Mouse (Mus musculus): ENCODE measurements around the gene Bckdk. TPM values are rescaled to one million over a fixed set of nuclear protein-coding genes. Genes with fewer than 3 reads are reported as not detected.

Gene Bckdk
- polyA plus RNA-seq (2017; shearing (Covaris generic)) = 37.3 TPM

GRCm38 (mm10) chr7:127903971-127904796 is at the start of gene Bckdk:
Bckdk (plus strand) TSS chr7:127904082.

GRCm38 (mm10) chr7:127876041-127876466 is 27.8 kb upstream of the Bckdk start, which contains the start of gene Zfp646:
Zfp646 (plus strand) TSS chr7:127876221.

GRCm38 (mm10) chr7:127876467-127877348 is 27.2 kb upstream of the Bckdk start, which contains the start of gene Zfp668:
Zfp668 (minus strand) TSS chr7:127876828.

GRCm38 (mm10) chr7:127890798-127891197 is 13.1 kb upstream of the Bckdk start, which contains the start of gene Prss53:
Prss53 (minus strand) TSS chr7:127890970.

GRCm38 (mm10) chr7:127895442-127895841 is 8.4 kb upstream of the Bckdk start, which contains the start of the genes Gm21974 and Vkorc1:
Gm21974 (minus strand) TSS chr7:127895454.
Vkorc1 (minus strand) TSS chr7:127895617.

GRCm38 (mm10) chr7:127912190-127912871 is 8.4 kb downstream of the Bckdk start, which contains the start of gene Kat8:
Kat8 (plus strand) TSS chr7:127912516.

GRCm38 (mm10) chr7:127929923-127930322 is 26.0 kb downstream of the Bckdk start, which contains the start of gene Prss8:
Prss8 (minus strand) TSS chr7:127930104.

GRCm38 (mm10) chr7:127946470-127947023 is 42.7 kb downstream of the Bckdk start, which contains the start of gene Prss36:
Prss36 (minus strand) TSS chr7:127946725.

Other genes starting within 250 kb of the Bckdk start
- 35.3 TPM for gene Bcl7c, start 195.1 kb upstream of the Bckdk start, polyA plus RNA-seq (2017; shearing (Covaris generic))
- not detected for gene Ctf1, start 191.3 kb upstream of the Bckdk start, polyA plus RNA-seq (2017; shearing (Covaris generic))
- not detected for gene Ctf2, start 171.9 kb upstream of the Bckdk start, polyA plus RNA-seq (2017; shearing (Covaris generic))
- gene Fbxl19, start 159.5 kb upstream of the Bckdk start, polyA plus RNA-seq (2017; shearing (Covaris generic)) = 0.65 TPM
- 3.5 TPM for gene Orai3, start 134.3 kb upstream of the Bckdk start, polyA plus RNA-seq (2017; shearing (Covaris generic))
- gene Setd1a, start 127.4 kb upstream of the Bckdk start, polyA plus RNA-seq (2017; shearing (Covaris generic)) = 4.3 TPM
- gene Gm49388, start 118.5 kb upstream of the Bckdk start, polyA plus RNA-seq (2017; shearing (Covaris generic)) = not detected
- gene Hsd3b7, start 103.5 kb upstream of the Bckdk start, polyA plus RNA-seq (2017; shearing (Covaris generic)) = 0.75 TPM
- gene Stx4a, start 79.8 kb upstream of the Bckdk start, polyA plus RNA-seq (2017; shearing (Covaris generic)) = 122 TPM
- gene Stx1b, start 79.5 kb upstream of the Bckdk start, polyA plus RNA-seq (2017; shearing (Covaris generic)) = not detected
- 30.0 TPM for gene Zfp646, start 27.9 kb upstream of the Bckdk start, polyA plus RNA-seq (2017; shearing (Covaris generic))
- gene Zfp668, start 27.3 kb upstream of the Bckdk start, polyA plus RNA-seq (2017; shearing (Covaris generic)) = 13.1 TPM
- 0.73 TPM for gene Prss53, start 13.1 kb upstream of the Bckdk start, polyA plus RNA-seq (2017; shearing (Covaris generic))
- not detected for gene Gm21974, start 8.6 kb upstream of the Bckdk start, polyA plus RNA-seq (2017; shearing (Covaris generic))
- gene Vkorc1, start 8.5 kb upstream of the Bckdk start, polyA plus RNA-seq (2017; shearing (Covaris generic)) = 33.6 TPM
- gene Kat8, start 8.4 kb downstream of the Bckdk start, polyA plus RNA-seq (2017; shearing (Covaris generic)) = 39.5 TPM
- gene Prss8, start 26.0 kb downstream of the Bckdk start, polyA plus RNA-seq (2017; shearing (Covaris generic)) = not detected
- 1.7 TPM for gene Prss36, start 42.6 kb downstream of the Bckdk start, polyA plus RNA-seq (2017; shearing (Covaris generic))
- 242 TPM for gene Fus, start 63.4 kb downstream of the Bckdk start, polyA plus RNA-seq (2017; shearing (Covaris generic))
- 94.8 TPM for gene Pycard, start 89.8 kb downstream of the Bckdk start, polyA plus RNA-seq (2017; shearing (Covaris generic))
- not detected for gene Trim72, start 99.9 kb downstream of the Bckdk start, polyA plus RNA-seq (2017; shearing (Covaris generic))
- 2.0 TPM for gene Itgam, start 158.6 kb downstream of the Bckdk start, polyA plus RNA-seq (2017; shearing (Covaris generic))
- not detected for gene Gm49368, start 158.6 kb downstream of the Bckdk start, polyA plus RNA-seq (2017; shearing (Covaris generic))
- not detected for gene Itgax, start 225.5 kb downstream of the Bckdk start, polyA plus RNA-seq (2017; shearing (Covaris generic))

All from naive thymus-derived CD4-positive, alpha-beta T cell, adult 5 months (primary cell).